Mouse (Mus musculus) stomach, embryonic 14.5 days (tissue): ENCODE results near the gene Adam1b. TPM values are rescaled to one million over a fixed set of nuclear protein-coding genes. Genes with fewer than 3 reads are reported as not detected.
"Not testable (repeated sequence)": the region's sequence is repeated elsewhere in the genome, so short reads cannot be mapped to it uniquely, and the experiment has no call there.

Source experiments
- ATAC-seq: fragments of 200-750 bp; cut with Nextera tagmentation; 2 replicates; pipeline ENCODE4 v1.8.0; 2017; ENCODE audit warnings: low read depth, moderate TSS enrichment; ENCODE audit not compliant: insufficient number of reproducible peaks, insufficient read depth, low FRiP score
- H3K27ac ChIP-seq: fragments of 300-500 bp; sonication (generic); 2 replicates; pipeline ENCODE4 v1.5.1; 2014; ENCODE audit warnings: mild to moderate bottlenecking, low read length, moderate library complexity, mixed read lengths
- H3K27me3 ChIP-seq: fragments of 300-500 bp; sonication (generic); 2 replicates; pipeline ENCODE4 v1.6.1; 2014; ENCODE audit warnings: low read length, control low read depth, mixed read lengths; ENCODE audit not compliant: control insufficient read depth, insufficient read depth
- H3K36me3 ChIP-seq: fragments of 300-500 bp; sonication (generic); 2 replicates; pipeline ENCODE4 v1.6.1; 2014; ENCODE audit warnings: mild to moderate bottlenecking, control low read depth, low read length, moderate library complexity, mixed read lengths; ENCODE audit not compliant: control insufficient read depth, insufficient read depth
- H3K4me1 ChIP-seq: fragments of 300-500 bp; sonication (generic); 2 replicates; pipeline ENCODE4 v1.6.1; 2014; ENCODE audit warnings: low read length, control low read depth, mixed read lengths; ENCODE audit not compliant: control insufficient read depth, insufficient read depth
- H3K4me2 ChIP-seq: fragments of 300-500 bp; sonication (generic); replicated peaks from 2 replicates; pipeline ENCODE4 v1.6.1; 2014; ENCODE audit warnings: low read depth, low read length, control low read depth
- H3K4me3 ChIP-seq: fragments of 300-500 bp; sonication (generic); 2 replicates; pipeline ENCODE4 v1.5.1; 2014; ENCODE audit warnings: low read depth, low read length, control low read depth
- H3K9ac ChIP-seq: fragments of 300-500 bp; sonication (generic); replicated peaks from 2 replicates; pipeline ENCODE4 v1.6.1; 2014; ENCODE audit warnings: low read depth, mild to moderate bottlenecking, control low read depth, low read length, moderate library complexity, mixed read lengths
- H3K9me3 ChIP-seq: fragments of 300-500 bp; sonication (generic); 2 replicates; pipeline ENCODE4 v1.6.1; 2016; ENCODE audit warnings: low read depth, low read length, control low read depth; ENCODE audit not compliant: control insufficient read depth
- WGBS: fragments of 180-500 bp; shearing (Covaris S2); extraction: QIAGEN DNeasy Blood & Tissue Kit; methylation state at CpG from one replicate; pipeline ENCODE4 v1.1.7; 2014; 5-methylcytosine and 5-hydroxymethylcytosine counted together
- polyA plus RNA-seq: library from polyadenylated mRNA; unstranded; fragments of >200 nt; fragmentation: Nextera tagmentation; extraction: Ambion mirVana; gene quantifications from 2 replicates; pipeline ENCODE4 v1.2.1, GENCODE M21; 2014

The Adam1b gene
- polyA plus RNA-seq, 1 experiment from 2014 or later, result 0.12 TPM

DNA sequence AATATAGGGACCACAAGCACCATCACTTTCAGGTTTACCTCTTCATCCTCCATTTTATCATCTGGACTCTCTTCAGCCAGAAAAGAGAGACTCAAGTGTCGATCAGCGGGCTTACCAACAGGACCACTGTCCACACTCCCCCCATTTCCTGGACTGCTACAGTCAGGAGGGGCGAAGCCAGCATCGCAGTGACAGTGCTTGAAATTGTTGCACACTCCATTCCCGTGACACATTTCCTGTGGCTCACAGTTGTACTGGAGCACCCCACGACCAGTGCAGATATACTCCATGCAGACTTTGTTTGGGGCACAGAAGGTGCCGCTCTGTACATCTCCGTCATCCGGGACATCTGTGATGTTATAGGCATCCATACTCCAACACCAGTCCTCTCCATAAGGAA, 15.7 kb upstream of the Adam1b start:
- 94% methylated on average over 9 of the region's 9 CpGs for WGBS

GRCm38 (mm10) chr5:121510009-121510408, 6.8 kb upstream of the Adam1b start:
- H3K4me3 ChIP-seq, result no peak overlapping the region
- H3K4me2 ChIP-seq, result no peak overlapping the region
- no peak for ATAC-seq
- no peaks in the 10 kb centered on the region for H3K4me1 ChIP-seq
- no peaks in the 10 kb centered on the region for H3K36me3 ChIP-seq
- WGBS, result 74% methylated on average over 7 of the region's 7 CpGs
- no peak overlapping the region for H3K9ac ChIP-seq
- no peaks in the 10 kb centered on the region for H3K27me3 ChIP-seq
- no peaks in the 10 kb centered on the region for H3K9me3 ChIP-seq
- no peak overlapping the region for H3K27ac ChIP-seq

More for the DNA sequence above, 15.7 kb upstream of the Adam1b start:
- Histone ChIP-seq H3K4me3 (no peak overlapping the region), H3K4me1 (no peaks in the 10 kb centered on the region), H3K36me3 (peaks cover 18% of the 10 kb centered on the region), H3K9me3 (no peaks in the 10 kb centered on the region), H3K27me3 (no peaks in the 10 kb centered on the region), H3K4me2 (no peak overlapping the region), H3K9ac (no peak overlapping the region), H3K27ac (no peak overlapping the region)
- ATAC-seq, result no peak

- no peak for ATAC-seq
- no peaks in the 10 kb centered on the region for H3K27me3 ChIP-seq
- 71% methylated on average over 1 of the region's 1 CpGs for WGBS
- no peak overlapping the region for H3K4me2 ChIP-seq
- no peak overlapping the region for H3K9ac ChIP-seq
- no peaks in the 10 kb centered on the region for H3K9me3 ChIP-seq
- no peak overlapping the region for H3K27ac ChIP-seq
- no peaks in the 10 kb centered on the region for H3K4me1 ChIP-seq
- H3K4me3 ChIP-seq, result no peak overlapping the region
- H3K36me3 ChIP-seq, result no peaks in the 10 kb centered on the region
Observed at GRCm38 (mm10) chr5:121506846-121507245, 3.6 kb upstream of the Adam1b start.

DNA sequence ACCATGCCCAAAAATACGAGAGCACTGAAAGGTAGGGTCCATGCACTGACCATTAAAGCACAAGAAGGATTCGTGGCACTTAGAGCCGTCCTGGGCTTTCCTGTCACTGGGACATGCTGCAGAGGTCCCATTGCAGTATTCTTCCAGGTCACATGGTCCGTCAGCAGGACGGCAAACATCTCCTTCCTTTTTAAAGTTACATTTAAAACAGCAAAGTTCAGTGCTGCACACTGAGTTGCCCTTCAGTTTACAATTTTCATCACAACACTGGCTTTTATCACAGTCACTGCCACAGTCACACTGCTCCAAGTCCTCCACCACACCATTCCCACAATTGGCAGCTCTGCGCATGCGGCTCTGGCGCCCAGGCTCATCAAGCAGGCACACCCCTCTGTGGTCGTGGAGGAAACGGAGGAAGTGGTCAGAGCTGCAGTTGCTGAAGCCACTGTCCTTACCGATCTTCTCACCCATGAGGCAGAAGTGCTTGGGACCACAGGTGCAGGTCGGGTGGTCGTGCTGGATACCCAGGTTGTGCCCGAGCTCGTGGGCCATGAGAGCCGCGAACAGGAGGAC, 1.7 kb downstream of the Adam1b start:
- not testable (repeated sequence) for H3K9me3 ChIP-seq, H3K9ac ChIP-seq, H3K27me3 ChIP-seq, H3K36me3 ChIP-seq, H3K4me2 ChIP-seq, H3K27ac ChIP-seq, H3K4me3 ChIP-seq, ATAC-seq, H3K4me1 ChIP-seq
- WGBS, result 72% methylated on average over 11 of the region's 17 CpGs

- Histone ChIP-seq H3K4me2 (no peak overlapping the region), H3K9me3 (no peaks in the 10 kb centered on the region), H3K27ac (no peak overlapping the region), H3K27me3 (no peaks in the 10 kb centered on the region), H3K36me3 (no peaks in the 10 kb centered on the region), H3K4me1 (no peaks in the 10 kb centered on the region), H3K4me3 (no peak overlapping the region), H3K9ac (no peak overlapping the region)
- no peak for ATAC-seq
- 64% methylated on average over 7 of the region's 7 CpGs for WGBS
Observed at GRCm38 (mm10) chr5:121500719-121501118, 2.5 kb downstream of the Adam1b start.

- H3K9me3 ChIP-seq, result no peaks in the 10 kb centered on the region
- ATAC-seq, result no peak
- no peaks in the 10 kb centered on the region for H3K4me1 ChIP-seq
- no peak overlapping the region for H3K4me2 ChIP-seq
- no peak overlapping the region for H3K27ac ChIP-seq
- no peaks in the 10 kb centered on the region for H3K27me3 ChIP-seq
- H3K9ac ChIP-seq, result no peak overlapping the region
- no peak overlapping the region for H3K4me3 ChIP-seq
- 72% methylated on average over 8 of the region's 8 CpGs for WGBS
- H3K36me3 ChIP-seq, result no peaks in the 10 kb centered on the region
Observed at GRCm38 (mm10) chr5:121493305-121493704, 9.9 kb downstream of the Adam1b start.

DNA sequence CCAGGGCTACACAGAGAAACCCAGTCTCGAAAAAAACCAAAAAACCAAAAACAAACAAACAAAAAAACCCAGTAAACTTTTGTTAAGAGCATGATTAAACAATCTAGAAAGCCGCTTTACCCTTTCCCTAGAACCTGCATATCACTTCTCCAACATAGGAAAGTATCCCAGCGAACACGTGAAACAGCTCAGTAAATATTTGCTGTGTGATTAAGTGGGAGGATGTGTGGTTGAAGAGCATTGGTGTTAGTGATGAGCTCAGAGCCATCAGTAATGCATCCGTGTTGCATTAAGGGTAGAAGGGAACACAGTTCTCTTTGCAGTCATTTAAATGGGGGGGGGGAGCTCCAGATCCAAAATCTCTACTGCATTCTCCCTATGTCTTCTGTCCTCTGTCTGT, 18.4 kb downstream of the Adam1b start:
- no peaks in the 10 kb centered on the region for H3K36me3 ChIP-seq
- no peak overlapping the region for H3K27ac ChIP-seq
- no peak for ATAC-seq
- no peaks in the 10 kb centered on the region for H3K4me1 ChIP-seq
- whole genome bisulfite sequencing, result 69% methylated on average over 5 of the region's 5 CpGs
- no peak overlapping the region for H3K4me3 ChIP-seq
- H3K9me3 ChIP-seq, result no peaks in the 10 kb centered on the region
- H3K27me3 ChIP-seq, result no peaks in the 10 kb centered on the region
- H3K9ac ChIP-seq, result no peak overlapping the region
- H3K4me2 ChIP-seq, result no peak overlapping the region

DNA sequence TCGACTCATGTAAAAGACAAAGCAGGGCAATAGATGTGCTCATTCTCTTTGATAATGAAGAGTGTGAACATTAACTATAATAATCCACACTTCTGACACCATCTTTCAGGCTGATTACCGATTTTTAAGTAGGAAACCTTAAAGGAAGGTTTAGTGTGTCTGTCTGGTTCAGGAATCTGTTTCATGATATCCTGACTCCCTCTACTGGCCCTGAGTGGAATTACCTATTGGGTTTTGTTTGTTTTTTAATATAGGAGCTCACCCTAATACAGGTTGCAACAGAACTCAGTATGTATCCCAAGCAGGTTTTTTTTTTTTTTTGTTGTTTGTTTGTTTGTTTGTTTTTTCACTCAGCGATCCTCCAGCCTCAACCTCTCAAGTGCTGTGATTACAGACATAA, 25.6 kb downstream of the Adam1b start:
- WGBS, result 33% methylated on average over 3 of the region's 3 CpGs

GRCm38 (mm10) chr5:121476040-121476439, 27.2 kb downstream of the Adam1b start:
- Histone ChIP-seq H3K27ac (no peak overlapping the region), H3K27me3 (no peaks in the 10 kb centered on the region), H3K9me3 (no peaks in the 10 kb centered on the region), H3K4me3 (no peak overlapping the region), H3K9ac (no peak overlapping the region), H3K36me3 (no peaks in the 10 kb centered on the region), H3K4me2 (no peak overlapping the region), H3K4me1 (no peaks in the 10 kb centered on the region)
- ATAC-seq, result no peak
- 57% methylated on average over 1 of the region's 1 CpGs for WGBS

More for the DNA sequence above, 25.6 kb downstream of the Adam1b start:
- H3K4me1 ChIP-seq, result no peaks in the 10 kb centered on the region
- no peak overlapping the region for H3K27ac ChIP-seq
- no peak overlapping the region for H3K9ac ChIP-seq
- H3K4me2 ChIP-seq, result no peak overlapping the region
- ATAC-seq, result no peak
- H3K9me3 ChIP-seq, result no peaks in the 10 kb centered on the region
- H3K36me3 ChIP-seq, result no peaks in the 10 kb centered on the region
- H3K4me3 ChIP-seq, result no peak overlapping the region
- no peaks in the 10 kb centered on the region for H3K27me3 ChIP-seq
